Comparison of ENCODE assay signal across 20 mouse cellular contexts in the genomic region with DNA sequence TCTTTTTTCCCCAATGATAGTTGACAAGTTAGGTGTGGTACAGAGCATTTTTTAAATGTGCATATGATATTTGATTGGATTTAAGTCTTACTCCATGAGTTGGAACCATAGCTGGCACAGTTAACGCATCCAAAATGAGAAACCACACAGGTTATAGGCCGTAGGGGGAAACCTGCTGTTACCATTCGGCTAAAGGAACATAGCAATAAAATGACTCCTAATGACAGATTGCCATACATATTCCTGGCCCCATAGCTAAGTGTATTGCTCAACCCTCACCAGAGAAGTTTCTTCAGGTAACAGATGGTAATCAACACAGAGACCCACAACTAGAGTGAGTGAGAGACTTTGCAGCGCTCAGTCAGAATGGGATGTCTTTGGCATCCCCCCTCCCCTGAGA. TPM values are rescaled to one million over a fixed set of nuclear protein-coding genes. Genes with fewer than 3 reads are reported as not detected.
DNase-seq lines count a peak whose midpoint lies in the region; ATAC-seq and TF ChIP-seq lines count a peak whose summit lies in the region.
"Had no signal": no experiment of that assay in that cellular context is flagged by ENCODE, and none has a peak within 500 bp of the region (broad histone marks: within the 10 kb centered on the region; RNA-seq: fewer than 3 reads in every experiment).

No protein-coding gene starts in this region.

- TF ChIP-seq EP300 in liver, postnatal 0 days (IDR thresholded peaks at IDR 0.05; ENCODE audit: low read depth) = no peak

- no peak for ATAC-seq in liver, postnatal 0 days
- ATAC-seq: activated CD4-positive, CD25-positive, alpha-beta regulatory T cell, adult 4 months; CD4-positive, CD25-positive, alpha-beta regulatory T cell, adult 4 months; Patski had no signal

- 0 out of 2 replicates have a peak, but pooled peaks cover under 1% of the 10 kb centered on the region for H3K27me3 ChIP-seq in liver, postnatal 0 days (ENCODE audit: insufficient read depth, low read length)
- H3K27me3 ChIP-seq: CH12.LX, Patski had no signal

- no peak overlapping the region for H3K4me2 ChIP-seq in liver, postnatal 0 days (ENCODE audit: low read depth, low read length)

- no peak overlapping the region for H3K27ac ChIP-seq in liver, postnatal 0 days (ENCODE audit: low read depth)

- DNase-seq in fat pad, adult 2 months (ENCODE audit: extremely low read depth, low read depth, low spot score) = peak; percentile 88
- peak; percentile 87 for DNase-seq in gonadal fat pad, adult 2 months (ENCODE audit: low read depth)
- no peak for DNase-seq in layer of hippocampus, postnatal 36 days
- no peak for DNase-seq in liver, postnatal 0 days
- DNase-seq: adrenal gland, adult 2 months; adrenal gland, adult 8-10 months; adrenal gland, postnatal 10 days; adrenal gland, postnatal 14 days; adrenal gland, postnatal 25 days; adrenal gland, postnatal 36 days; B cell, adult 2 months; cerebellum, adult 11 months; cerebellum, adult 11-12 months; cerebellum, adult 18-20 months had no signal

- WGBS in liver, postnatal 0 days (ENCODE audit: insufficient replicate concordance) = 84% methylated on average over 4 of the region's 4 CpGs

- no peaks in the 10 kb centered on the region for H3K9me3 ChIP-seq in liver, postnatal 0 days (ENCODE audit: low read length)

- no peaks in the 10 kb centered on the region for H3K4me1 ChIP-seq in liver, postnatal 0 days (ENCODE audit: insufficient read depth)

- H3K9ac ChIP-seq in liver, postnatal 0 days (replicated peaks) = no peak overlapping the region

- TF ChIP-seq CTCF in liver, postnatal 0 days (IDR thresholded peaks at IDR 0.05; ENCODE audit: low read depth) = no peak

- H3K36me3 ChIP-seq in liver, postnatal 0 days (replicated peaks; ENCODE audit: insufficient read depth, low read length) = no peaks in the 10 kb centered on the region
- H3K36me3 ChIP-seq: G1E had no signal

- no peak overlapping the region for H3K4me3 ChIP-seq in liver, postnatal 0 days (ENCODE audit: low read depth, low read length)

RNA-seq across cellular contexts. Expression of gene Pitx2, which starts 27.9 kb away (rescaled TPM):
- 0.28 and 1.5 TPM in 2 replicates for polyA plus RNA-seq in gonadal fat pad, adult 2 months (2012; rRNA removed)
- total RNA-seq in layer of hippocampus, postnatal 36 days (2021) = not detected
- 0.20 and 0.33 TPM in 2 replicates for polyA plus RNA-seq in liver, postnatal 0 days (2015; fragmentation: Nextera tagmentation; extraction: Ambion mirVana)
- total RNA-seq: adrenal gland, postnatal 14 days; adrenal gland, postnatal 36 days; CH12.LX; MEL had no signal
- polyA plus RNA-seq: activated CD4-positive, CD25-positive, alpha-beta regulatory T cell, adult 4 months; G1E had no signal

Comparison
In these comparisons a context has a peak if more than half of its experiments do, and no peak if none do; other contexts are left out.
1. DNase-seq: peak in fat pad, adult 2 months (single experiment) and gonadal fat pad, adult 2 months (single experiment); none in layer of hippocampus, postnatal 36 days (0 of 2) and liver, postnatal 0 days (single experiment).